Mouse (Mus musculus) layer of hippocampus, adult 9-10 months (tissue): Measurements from ENCODE around the gene Nod1.
"Not testable (repeated sequence)": the region's sequence is repeated elsewhere in the genome, so short reads cannot be mapped to it uniquely, and the experiment has no call there.

Experiments used
- DNase-seq: peaks from one replicate; pipeline ENCODE4 v3.0.0; 2022; ENCODE audit warnings: low spot score

The Nod1 gene

GRCm38 (mm10) chr6:54979426-54979825 is 7.0 kb upstream of the Nod1 start:
- no peak for DNase-seq

- DNase-seq = no peak
These were observed 3.2 kb upstream of the Nod1 start for GRCm38 (mm10) chr6:54975616-54976015.

- DNase-seq = no peak
These were observed 2.1 kb upstream of the Nod1 start for GRCm38 (mm10) chr6:54974501-54974900.

GRCm38 (mm10) chr6:54972929-54973211 is 458 bp upstream of the Nod1 start:
- DNase-seq = no peak

GRCm38 (mm10) chr6:54971731-54972110 is 691 bp downstream of the Nod1 start:
- no peak for DNase-seq

GRCm38 (mm10) chr6:54970506-54970905 is 1.9 kb downstream of the Nod1 start:
- no peak for DNase-seq

GRCm38 (mm10) chr6:54969801-54970200 is 2.6 kb downstream of the Nod1 start:
- no peak for DNase-seq

- no peak for DNase-seq
These were observed 4.8 kb downstream of the Nod1 start for GRCm38 (mm10) chr6:54967591-54967990.

- DNase-seq = no peak
These were observed 7.2 kb downstream of the Nod1 start for GRCm38 (mm10) chr6:54965234-54965633.

- no peak for DNase-seq
These were observed 7.7 kb downstream of the Nod1 start for GRCm38 (mm10) chr6:54964755-54965154.

GRCm38 (mm10) chr6:54963599-54963998 is 8.8 kb downstream of the Nod1 start:
- no peak for DNase-seq

- DNase-seq = no peak
These were observed 14.8 kb downstream of the Nod1 start for GRCm38 (mm10) chr6:54957655-54958054.

GRCm38 (mm10) chr6:54956425-54956824 is 16.0 kb downstream of the Nod1 start:
- DNase-seq = no peak

- no peak for DNase-seq
These were observed 16.5 kb downstream of the Nod1 start for GRCm38 (mm10) chr6:54955949-54956348.

- no peak for DNase-seq
These were observed 17.6 kb downstream of the Nod1 start for GRCm38 (mm10) chr6:54954659-54955414.

- not testable (repeated sequence) for DNase-seq
These were observed 19.0 kb downstream of the Nod1 start for GRCm38 (mm10) chr6:54953399-54953798.

- DNase-seq = no peak
These were observed 19.9 kb downstream of the Nod1 start for GRCm38 (mm10) chr6:54952542-54952941.

- no peak for DNase-seq
These were observed 23.7 kb downstream of the Nod1 start for GRCm38 (mm10) chr6:54948682-54949081.

- no peak for DNase-seq
These were observed 26.0 kb downstream of the Nod1 start for GRCm38 (mm10) chr6:54946241-54946953.

- DNase-seq = no peak
These were observed 27.9 kb downstream of the Nod1 start for GRCm38 (mm10) chr6:54944551-54944950.

GRCm38 (mm10) chr6:54943753-54944152 is 28.7 kb downstream of the Nod1 start:
- no peak for DNase-seq

- no peak for DNase-seq
These were observed 29.1 kb downstream of the Nod1 start for GRCm38 (mm10) chr6:54943292-54943691.

- DNase-seq = no peak
These were observed 31.3 kb downstream of the Nod1 start for GRCm38 (mm10) chr6:54941149-54941548.

- DNase-seq = no peak
These were observed 32.3 kb downstream of the Nod1 start for GRCm38 (mm10) chr6:54940126-54940525.
